In the genomic region with DNA sequence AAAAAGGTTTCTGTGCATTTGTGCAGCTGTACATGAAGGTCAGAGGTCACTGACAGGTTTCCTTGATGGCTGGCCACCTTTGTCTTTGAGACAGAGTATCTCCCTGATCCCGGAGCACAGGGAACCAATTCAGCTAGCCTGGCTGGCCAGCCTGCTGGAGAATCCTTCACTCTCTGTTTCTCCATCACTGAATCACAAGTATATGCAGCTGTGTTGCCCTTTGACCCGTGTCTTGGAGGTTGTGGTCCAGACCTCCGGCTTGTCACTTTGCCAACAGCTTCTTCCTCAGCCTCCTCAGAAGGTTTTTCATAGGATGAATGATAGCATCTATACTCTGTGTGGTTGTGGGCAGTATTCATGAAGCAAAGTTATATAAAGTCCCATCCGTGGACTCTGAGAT, we compare ENCODE assay signal across 42 mouse cellular contexts. TPM values are rescaled to one million over a fixed set of nuclear protein-coding genes. Genes with fewer than 3 reads are reported as not detected.
"Had no signal": no experiment of that assay in that cellular context is flagged by ENCODE, and none has a peak within 500 bp of the region (broad histone marks: within the 10 kb centered on the region; RNA-seq: fewer than 3 reads in every experiment).

No protein-coding gene starts in this region.

- DNase-seq: left cerebral cortex, postnatal 4 days; liver; liver, embryonic 13.5 days; liver, postnatal 0 days; lung, adult 18-20 months; lung, adult 2 months; lung, embryonic 14.5 days; lung, postnatal 10 days; lung, postnatal 14 days; lung, postnatal 36 days; lung, postnatal 4 days; midbrain, embryonic 14.5 days had no signal

- ATAC-seq: liver, embryonic 12.5 days; liver, postnatal 0 days; lung, postnatal 0 days; midbrain, embryonic 13.5 days; midbrain, embryonic 15.5 days; midbrain, embryonic 16.5 days had no signal

- H3K27ac ChIP-seq: limb, embryonic 10.5 days; limb, embryonic 12.5 days; limb, embryonic 13.5 days; limb, embryonic 15.5 days; liver, embryonic 12.5 days; liver, embryonic 13.5 days; liver, embryonic 14.5 days; liver, embryonic 15.5 days; lung, embryonic 15.5 days; macrophage; midbrain, embryonic 10.5 days; midbrain, embryonic 12.5 days; midbrain, embryonic 13.5 days; midbrain, embryonic 15.5 days; neural tube, embryonic 12.5 days; neural tube, embryonic 13.5 days had no signal

- H3K4me1 ChIP-seq: limb, embryonic 13.5 days; limb, embryonic 15.5 days; liver, embryonic 12.5 days; liver, embryonic 13.5 days; liver, embryonic 15.5 days; lung, embryonic 15.5 days; megakaryocyte, embryonic 14.5 days had no signal

- H3K4me2 ChIP-seq: limb, embryonic 12.5 days; limb, embryonic 13.5 days; limb, embryonic 15.5 days; liver, embryonic 11.5 days; liver, embryonic 12.5 days; liver, embryonic 13.5 days; liver, embryonic 15.5 days; lung, embryonic 14.5 days; lung, embryonic 15.5 days; midbrain, embryonic 11.5 days; midbrain, embryonic 12.5 days; midbrain, embryonic 13.5 days; midbrain, embryonic 15.5 days; neural tube, embryonic 12.5 days; neural tube, embryonic 13.5 days had no signal

- H3K36me3 ChIP-seq: limb, embryonic 10.5 days; limb, embryonic 12.5 days; limb, embryonic 13.5 days; limb, embryonic 15.5 days; liver, embryonic 12.5 days; liver, embryonic 13.5 days; liver, embryonic 15.5 days; lung, embryonic 15.5 days; midbrain, embryonic 12.5 days; midbrain, embryonic 13.5 days; midbrain, embryonic 15.5 days; neural tube, embryonic 12.5 days; neural tube, embryonic 13.5 days had no signal

- H3K4me3 ChIP-seq: limb, embryonic 10.5 days; limb, embryonic 12.5 days; limb, embryonic 13.5 days; limb, embryonic 15.5 days; liver, embryonic 12.5 days; liver, embryonic 13.5 days; liver, embryonic 15.5 days; lung, embryonic 15.5 days; megakaryocyte, embryonic 14.5 days; midbrain, embryonic 10.5 days; midbrain, embryonic 12.5 days; midbrain, embryonic 13.5 days; midbrain, embryonic 15.5 days; myocyte; neural tube, embryonic 12.5 days; neural tube, embryonic 13.5 days had no signal

- H3K9ac ChIP-seq: limb, embryonic 12.5 days; limb, embryonic 13.5 days; limb, embryonic 15.5 days; liver, embryonic 12.5 days; liver, embryonic 13.5 days; liver, embryonic 14.5 days; liver, embryonic 15.5 days; liver, postnatal 0 days; lung, embryonic 14.5 days; lung, embryonic 15.5 days; midbrain, embryonic 12.5 days; midbrain, embryonic 13.5 days; midbrain, embryonic 15.5 days; neural tube, embryonic 12.5 days; neural tube, embryonic 13.5 days had no signal

- H3K9me3 ChIP-seq: limb, embryonic 10.5 days; limb, embryonic 13.5 days; limb, embryonic 15.5 days; liver, embryonic 12.5 days; liver, embryonic 13.5 days; liver, embryonic 15.5 days; lung, embryonic 15.5 days; megakaryocyte, embryonic 14.5 days; midbrain, embryonic 10.5 days; midbrain, embryonic 12.5 days; midbrain, embryonic 13.5 days; midbrain, embryonic 15.5 days; neural tube, embryonic 13.5 days had no signal

RNA-seq across cellular contexts. Expression of gene Gm5089, which starts 52.2 kb away (rescaled TPM):
- total RNA-seq: liver, adult 2 months; megakaryocyte progenitor cell, adult 5-6 weeks; megakaryocyte, adult 5-6 weeks; megakaryocyte-erythroid progenitor cell, adult 5-6 weeks; monocyte, adult 5-6 weeks had no signal
- polyA plus RNA-seq: limb, embryonic 14.5 days; liver, adult 2 months; liver, embryonic 11.5 days; liver, embryonic 12.5 days; liver, embryonic 13.5 days; liver, embryonic 14.5 days; liver, embryonic 15.5 days; liver, embryonic 16.5 days; liver, postnatal 0 days; lung, adult 2 months; lung, embryonic 14.5 days; lung, embryonic 15.5 days; lung, embryonic 16.5 days; lung, postnatal 0 days; macrophage; midbrain, postnatal 0 days; myocyte had no signal
